Comparison of ENCODE assay signal across 8 mouse cellular contexts in the genomic region with DNA sequence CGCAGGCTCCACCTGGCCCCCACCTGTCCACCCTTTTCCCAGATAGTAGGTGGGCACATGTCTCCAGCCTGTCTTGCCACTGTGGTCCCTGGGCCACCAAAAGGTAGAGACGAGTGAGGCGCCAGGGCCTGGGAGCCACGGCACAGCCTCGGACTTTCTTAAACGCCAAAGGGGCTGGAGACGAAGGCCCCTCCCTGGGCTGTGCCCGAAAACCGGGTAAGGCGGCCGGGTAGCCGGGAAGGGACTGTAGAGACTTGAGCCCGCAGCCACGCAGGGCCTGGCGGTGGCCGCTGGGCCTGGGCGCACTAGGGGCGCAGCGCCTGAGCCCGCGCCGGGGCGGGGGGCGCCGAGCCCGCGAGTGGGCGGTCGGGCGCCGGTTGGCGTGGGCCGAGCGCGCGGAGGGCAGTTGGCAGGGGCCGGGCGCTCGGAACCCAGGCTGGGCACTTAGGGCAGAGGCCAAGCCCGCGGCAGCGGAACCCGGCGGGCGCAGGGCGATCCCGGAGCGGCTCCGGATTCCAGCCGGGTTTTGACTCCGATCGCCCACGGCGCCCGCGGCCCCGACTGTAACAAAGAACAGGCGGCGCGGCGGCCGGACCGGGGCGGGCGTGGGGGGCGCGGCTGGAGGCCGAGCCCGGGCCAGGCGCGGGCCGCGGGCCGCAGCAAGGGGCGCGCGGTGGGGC. TPM values are rescaled to one million over a fixed set of nuclear protein-coding genes. Genes with fewer than 3 reads are reported as not detected.
DNase-seq lines count a peak whose midpoint lies in the region; ATAC-seq and TF ChIP-seq lines count a peak whose summit lies in the region.

No protein-coding gene starts in this region.

- H3K27ac ChIP-seq in hindbrain, embryonic 11.5 days (ENCODE audit: low read depth, low read length): peak overlapping the region; percentile 96
- peak overlapping the region; percentile 99 for H3K27ac ChIP-seq in lung, embryonic 16.5 days (ENCODE audit: low read length)
- peak overlapping the region; percentile 60 for H3K27ac ChIP-seq in thymus, adult 2 months (ENCODE audit: control insufficient read depth, insufficient read depth, low read length)

- peak overlapping the region; percentile 75 for H3K4me3 ChIP-seq in hindbrain, embryonic 11.5 days (ENCODE audit: low read depth, low read length)
- H3K4me3 ChIP-seq in lung, embryonic 16.5 days (ENCODE audit: low read length): peak overlapping the region; percentile 96
- peak overlapping the region; percentile 84 for H3K4me3 ChIP-seq in thymus, adult 2 months (ENCODE audit: control insufficient read depth, insufficient read depth, low read length)

- peak overlapping the region; percentile 74 for H3K4me2 ChIP-seq in hindbrain, embryonic 11.5 days (replicated peaks; ENCODE audit: low read depth, low read length)
- peak overlapping the region; percentile 79 for H3K4me2 ChIP-seq in lung, embryonic 16.5 days (ENCODE audit: low read depth, low read length)

- DNase-seq in Muller cell, postnatal 12 days (ENCODE audit: inconsistent ontology term): peak; percentile 92
- DNase-seq in cerebellum, adult 9-11 months: peak; percentile 90
- peak; percentile 62 to 79 for DNase-seq in frontal cortex, adult 2 months (ENCODE audit: extremely low spot score in 1 of 2, low spot score in 1 of 2)
- DNase-seq in hindbrain, embryonic 11.5 days (ENCODE audit: low spot score): peak; percentile 85
- peak; percentile 88 for DNase-seq in layer of hippocampus, adult 9-11 months
- peak; percentile 80 for DNase-seq in ovary, adult 18-20 months (ENCODE audit: low spot score)
- peak; percentile 83 for DNase-seq in thymus, adult 2 months

- no peak for TF ChIP-seq CTCF in thymus, adult 2 months (IDR thresholded peaks at IDR 0.05; ENCODE audit: borderline replicate concordance, control insufficient read depth, extremely low read depth, insufficient read depth, low read length, poor library complexity)

- no peak; the same call in 1 of the 2 replicates for TF ChIP-seq POLR2A in thymus, adult 2 months (IDR thresholded peaks at IDR 0.05; ENCODE audit: control insufficient read depth, extremely low read depth, insufficient read depth, low read length, poor library complexity)

- H3K9me3 ChIP-seq in hindbrain, embryonic 11.5 days (ENCODE audit: control insufficient read depth, low read length): no peaks in the 10 kb centered on the region
- no peaks in the 10 kb centered on the region for H3K9me3 ChIP-seq in lung, embryonic 16.5 days (ENCODE audit: control insufficient read depth, low read length)

- WGBS in hindbrain, embryonic 11.5 days: 0% methylated on average over 35 of the region's 77 CpGs
- under 1% methylated on average over 73 of the region's 77 CpGs for WGBS in lung, embryonic 16.5 days
- WGBS in thymus, adult 2 months: under 1% methylated on average over 76 of the region's 77 CpGs

- 0 out of 2 replicates have a peak, but pooled peaks cover 1% of the 10 kb centered on the region for H3K36me3 ChIP-seq in hindbrain, embryonic 11.5 days (ENCODE audit: control insufficient read depth, insufficient read depth, low read length)
- H3K36me3 ChIP-seq in lung, embryonic 16.5 days (ENCODE audit: control insufficient read depth, insufficient read depth, low read length): peaks cover 2% of the 10 kb centered on the region; the same call in 1 of the 2 replicates
- no peaks in the 10 kb centered on the region for H3K36me3 ChIP-seq in thymus, adult 2 months (ENCODE audit: control insufficient read depth, insufficient read depth, low read length)

- no peaks in the 10 kb centered on the region; the same call in 1 of the 2 replicates for H3K4me1 ChIP-seq in hindbrain, embryonic 11.5 days (replicated peaks; ENCODE audit: control insufficient read depth, insufficient read depth, low read length)
- peaks cover 24% of the 10 kb centered on the region for H3K4me1 ChIP-seq in lung, embryonic 16.5 days (replicated peaks; ENCODE audit: control insufficient read depth, insufficient read depth, low read length)
- H3K4me1 ChIP-seq in thymus, adult 2 months (replicated peaks; ENCODE audit: control insufficient read depth, insufficient read depth, low read length): peaks cover 7% of the 10 kb centered on the region; the same call in 1 of the 2 replicates

- peak overlapping the region; percentile 98 for H3K9ac ChIP-seq in hindbrain, embryonic 11.5 days (ENCODE audit: low read depth, low read length)
- peak overlapping the region; percentile 100 for H3K9ac ChIP-seq in lung, embryonic 16.5 days (ENCODE audit: low read length)

- ATAC-seq in hindbrain, embryonic 11.5 days (ENCODE audit: low FRiP score): peak; percentile 94
- peak; percentile 94 for ATAC-seq in lung, embryonic 16.5 days (ENCODE audit: low read depth)

- no peaks in the 10 kb centered on the region for H3K27me3 ChIP-seq in hindbrain, embryonic 11.5 days (ENCODE audit: control insufficient read depth, insufficient read depth, low read length)
- H3K27me3 ChIP-seq in lung, embryonic 16.5 days (ENCODE audit: control insufficient read depth, insufficient read depth, low read depth, low read length): no peaks in the 10 kb centered on the region
- H3K27me3 ChIP-seq in thymus, adult 2 months (ENCODE audit: control insufficient read depth, insufficient read depth, low read length): no peaks in the 10 kb centered on the region

RNA-seq across cellular contexts. Expression of a gene that starts 0.4 kb away (rescaled TPM):
- 15.1 and 19.1 TPM in 2 replicates for polyA plus RNA-seq in frontal cortex, adult 2 months (2012; rRNA removed)
- polyA plus RNA-seq in hindbrain, embryonic 11.5 days (2014; fragmentation: Nextera tagmentation; extraction: Ambion mirVana): 11.7 TPM in 2 replicates
- 10.4 and 12.1 TPM in 2 replicates for polyA plus RNA-seq in lung, embryonic 16.5 days (2015; fragmentation: Nextera tagmentation; extraction: Ambion mirVana)
- 37.9 and 44.0 TPM in 2 replicates for polyA plus RNA-seq in thymus, adult 2 months (2012; rRNA removed)

Comparison
In these comparisons a context has a peak if more than half of its experiments do, and no peak if none do; other contexts are left out.
1. Peak in every context shown above with its lines: DNase-seq, ATAC-seq, H3K4me3 ChIP-seq and H3K27ac ChIP-seq.